Mouse (Mus musculus): ENCODE data around the gene Plpp1. TPM values are rescaled to one million over a fixed set of nuclear protein-coding genes. Genes with fewer than 3 reads are reported as not detected.

Gene Plpp1
- polyA plus RNA-seq, 1 experiment from 2014 or later = 42.6 TPM

DNA sequence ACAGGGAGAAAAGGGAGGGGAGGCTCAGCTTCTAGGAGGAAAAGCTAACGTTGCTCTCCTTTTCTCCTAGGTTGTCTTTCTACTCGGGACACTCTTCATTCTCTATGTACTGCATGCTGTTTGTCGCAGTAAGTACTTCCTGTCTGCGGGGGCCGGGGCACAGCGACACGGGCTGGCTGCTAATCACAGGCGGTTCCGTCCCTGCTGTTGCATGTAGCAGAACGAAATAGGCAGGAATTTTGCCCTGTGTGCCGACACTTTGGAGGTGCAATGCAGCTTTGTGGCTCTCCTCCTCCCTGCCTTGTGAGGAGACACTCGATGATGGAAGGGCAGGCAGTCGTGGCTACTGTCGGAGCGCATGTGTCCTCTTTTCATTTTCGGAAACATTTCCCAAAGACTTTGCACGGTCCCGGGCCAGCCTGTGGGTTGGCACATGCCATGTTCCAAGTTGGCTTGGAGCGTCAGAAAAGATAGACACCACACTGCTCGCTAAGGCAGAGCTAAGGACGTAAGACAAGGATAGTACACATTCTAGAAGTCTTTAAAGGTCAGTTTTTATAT, 59.1 kb downstream of the Plpp1 start:
- 82% methylated on average over 21 of the region's 21 CpGs for WGBS (ENCODE audit: insufficient replicate concordance)
- no peak for ATAC-seq (ENCODE audit: low read depth)
- peaks cover 38% of the 10 kb centered on the region for H3K36me3 ChIP-seq (ENCODE audit: control insufficient read depth, insufficient read depth)

DNA sequence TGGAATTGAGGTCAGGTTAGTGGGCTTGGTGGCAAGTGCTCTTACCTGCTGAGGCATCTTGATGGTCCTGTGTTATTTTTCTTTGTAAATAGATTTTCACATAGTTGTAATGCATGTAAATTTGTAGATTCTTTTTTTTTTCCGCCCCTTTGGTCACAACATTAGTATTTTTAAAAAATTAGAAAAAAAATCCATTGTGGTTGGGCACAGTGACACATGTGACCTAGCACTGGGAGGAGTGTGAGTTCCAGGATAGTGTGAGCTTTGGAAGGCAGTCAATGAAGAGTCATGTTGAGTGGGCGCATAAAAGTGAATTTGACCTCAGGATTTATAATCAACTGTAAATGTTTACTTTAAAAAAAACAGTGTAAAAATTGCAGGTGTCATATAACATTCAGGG, 59.8 kb downstream of the Plpp1 start:
- 87% methylated on average over 2 of the region's 2 CpGs for WGBS (ENCODE audit: insufficient replicate concordance)
- ATAC-seq (ENCODE audit: low read depth) = no peak
- no peak overlapping the region for H3K27ac ChIP-seq (ENCODE audit: low read length)

More for the DNA sequence above, 59.1 kb downstream of the Plpp1 start:
- Histone ChIP-seq H3K27me3 (ENCODE audit: control insufficient read depth, insufficient read depth, low read depth, low read length) (no peaks in the 10 kb centered on the region), H3K4me2 (ENCODE audit: low read depth, low read length) (no peak overlapping the region), H3K9ac (ENCODE audit: low read depth, low read length) (no peak overlapping the region), H3K27ac (ENCODE audit: low read length) (no peak overlapping the region), H3K9me3 (replicated peaks; ENCODE audit: control insufficient read depth, low read length) (no peaks in the 10 kb centered on the region), H3K4me1 (ENCODE audit: control insufficient read depth, low read depth, low read length) (peaks cover 5% of the 10 kb centered on the region), H3K4me3 (ENCODE audit: low read depth, low read length) (no peak overlapping the region)

DNA sequence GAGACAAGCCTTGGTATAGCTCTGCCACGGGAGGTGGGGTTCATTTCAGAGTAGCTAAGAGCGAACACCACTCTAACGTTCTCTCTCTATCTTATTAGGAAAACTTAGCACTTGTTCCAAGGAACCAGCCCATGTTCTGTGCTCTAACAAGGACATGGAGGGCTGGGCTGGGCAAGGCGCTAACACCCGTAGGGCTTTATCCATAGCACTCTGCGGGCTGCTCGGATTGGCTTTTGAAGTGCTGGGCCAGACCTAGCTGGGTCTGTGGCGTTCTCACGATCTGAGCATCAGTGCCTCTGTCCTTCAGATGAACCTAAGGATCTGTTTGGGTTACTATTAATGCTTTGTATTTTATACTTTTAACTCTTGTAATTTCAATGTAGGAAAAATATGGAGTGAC, 60.3 kb downstream of the Plpp1 start:
- WGBS (ENCODE audit: insufficient replicate concordance) = 85% methylated on average over 9 of the region's 9 CpGs
- no peak overlapping the region for H3K4me2 ChIP-seq (ENCODE audit: low read depth, low read length)
- H3K27me3 ChIP-seq (ENCODE audit: control insufficient read depth, insufficient read depth, low read depth, low read length) = no peaks in the 10 kb centered on the region
- H3K9ac ChIP-seq (ENCODE audit: low read depth, low read length) = no peak overlapping the region
- H3K4me1 ChIP-seq (ENCODE audit: control insufficient read depth, low read depth, low read length) = peaks cover 5% of the 10 kb centered on the region
- no peak overlapping the region for H3K27ac ChIP-seq (ENCODE audit: low read length)
- no peak for ATAC-seq (ENCODE audit: low read depth)
- no peak overlapping the region for H3K4me3 ChIP-seq (ENCODE audit: low read depth, low read length)
- no peaks in the 10 kb centered on the region for H3K9me3 ChIP-seq (replicated peaks; ENCODE audit: control insufficient read depth, low read length)
- H3K36me3 ChIP-seq (ENCODE audit: control insufficient read depth, insufficient read depth) = peaks cover 48% of the 10 kb centered on the region

More for the DNA sequence above, 59.8 kb downstream of the Plpp1 start:
- Histone ChIP-seq H3K27me3 (ENCODE audit: control insufficient read depth, insufficient read depth, low read depth, low read length) (no peaks in the 10 kb centered on the region), H3K4me1 (ENCODE audit: control insufficient read depth, low read depth, low read length) (peaks cover 5% of the 10 kb centered on the region), H3K9ac (ENCODE audit: low read depth, low read length) (no peak overlapping the region), H3K4me2 (ENCODE audit: low read depth, low read length) (no peak overlapping the region), H3K4me3 (ENCODE audit: low read depth, low read length) (no peak overlapping the region), H3K36me3 (ENCODE audit: control insufficient read depth, insufficient read depth) (peaks cover 42% of the 10 kb centered on the region), H3K9me3 (replicated peaks; ENCODE audit: control insufficient read depth, low read length) (no peaks in the 10 kb centered on the region)

- 65% methylated on average over 5 of the region's 5 CpGs for WGBS (ENCODE audit: insufficient replicate concordance)
- peaks cover 52% of the 10 kb centered on the region for H3K36me3 ChIP-seq (ENCODE audit: control insufficient read depth, insufficient read depth)
- H3K9me3 ChIP-seq (replicated peaks; ENCODE audit: control insufficient read depth, low read length) = no peaks in the 10 kb centered on the region
- no peak overlapping the region for H3K4me2 ChIP-seq (ENCODE audit: low read depth, low read length)
- H3K4me3 ChIP-seq (ENCODE audit: low read depth, low read length) = no peak overlapping the region
- no peaks in the 10 kb centered on the region for H3K27me3 ChIP-seq (ENCODE audit: control insufficient read depth, insufficient read depth, low read depth, low read length)
- 0 out of 2 replicates have a peak overlapping the region, but pooled peaks have one; percentile 6 for H3K27ac ChIP-seq (ENCODE audit: low read length)
- peaks cover 9% of the 10 kb centered on the region for H3K4me1 ChIP-seq (ENCODE audit: control insufficient read depth, low read depth, low read length)
- no peak overlapping the region for H3K9ac ChIP-seq (ENCODE audit: low read depth, low read length)
- no peak for ATAC-seq (ENCODE audit: low read depth)
Observed at GRCm38 (mm10) chr13:112861825-112862306, 61.3 kb downstream of the Plpp1 start.

DNA sequence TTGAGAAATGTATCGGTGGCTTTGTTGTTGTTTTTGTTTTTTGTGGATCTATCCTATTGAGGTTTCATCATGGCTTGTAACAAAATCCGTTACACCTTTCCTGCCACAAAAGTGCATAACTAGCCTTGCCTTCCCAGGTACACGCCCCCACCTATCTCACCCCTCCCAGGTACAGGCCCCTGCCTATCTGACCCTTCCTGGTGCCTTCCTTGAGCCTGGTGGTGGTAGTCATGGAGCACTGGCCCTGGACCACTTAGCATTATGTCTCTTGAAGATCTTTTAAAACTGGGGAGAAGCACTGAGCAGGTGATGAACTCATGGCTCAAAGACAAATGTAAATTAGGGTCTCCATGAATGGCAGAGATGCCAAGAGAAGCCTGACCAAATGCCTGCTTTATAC, 61.8 kb downstream of the Plpp1 start:
- Histone ChIP-seq H3K4me3 (ENCODE audit: low read depth, low read length) (no peak overlapping the region), H3K27ac (ENCODE audit: low read length) (no peak overlapping the region), H3K4me2 (ENCODE audit: low read depth, low read length) (no peak overlapping the region), H3K36me3 (ENCODE audit: control insufficient read depth, insufficient read depth) (peaks cover 51% of the 10 kb centered on the region), H3K27me3 (ENCODE audit: control insufficient read depth, insufficient read depth, low read depth, low read length) (no peaks in the 10 kb centered on the region), H3K9ac (ENCODE audit: low read depth, low read length) (no peak overlapping the region), H3K4me1 (ENCODE audit: control insufficient read depth, low read depth, low read length) (peaks cover 9% of the 10 kb centered on the region), H3K9me3 (replicated peaks; ENCODE audit: control insufficient read depth, low read length) (no peaks in the 10 kb centered on the region)
- 73% methylated on average over 3 of the region's 3 CpGs for WGBS (ENCODE audit: insufficient replicate concordance)
- ATAC-seq (ENCODE audit: low read depth) = no peak

- Histone ChIP-seq H3K9me3 (replicated peaks; ENCODE audit: control insufficient read depth, low read length) (no peaks in the 10 kb centered on the region), H3K4me3 (ENCODE audit: low read depth, low read length) (no peak overlapping the region), H3K27me3 (ENCODE audit: control insufficient read depth, insufficient read depth, low read depth, low read length) (no peaks in the 10 kb centered on the region), H3K4me1 (ENCODE audit: control insufficient read depth, low read depth, low read length) (peaks cover 9% of the 10 kb centered on the region), H3K36me3 (ENCODE audit: control insufficient read depth, insufficient read depth) (peaks cover 57% of the 10 kb centered on the region), H3K9ac (ENCODE audit: low read depth, low read length) (no peak overlapping the region), H3K4me2 (ENCODE audit: low read depth, low read length) (no peak overlapping the region), H3K27ac (ENCODE audit: low read length) (no peak overlapping the region)
- 79% methylated on average over 1 of the region's 1 CpGs for WGBS (ENCODE audit: insufficient replicate concordance)
- no peak for ATAC-seq (ENCODE audit: low read depth)
Observed at GRCm38 (mm10) chr13:112862978-112863677, 62.5 kb downstream of the Plpp1 start.

DNA sequence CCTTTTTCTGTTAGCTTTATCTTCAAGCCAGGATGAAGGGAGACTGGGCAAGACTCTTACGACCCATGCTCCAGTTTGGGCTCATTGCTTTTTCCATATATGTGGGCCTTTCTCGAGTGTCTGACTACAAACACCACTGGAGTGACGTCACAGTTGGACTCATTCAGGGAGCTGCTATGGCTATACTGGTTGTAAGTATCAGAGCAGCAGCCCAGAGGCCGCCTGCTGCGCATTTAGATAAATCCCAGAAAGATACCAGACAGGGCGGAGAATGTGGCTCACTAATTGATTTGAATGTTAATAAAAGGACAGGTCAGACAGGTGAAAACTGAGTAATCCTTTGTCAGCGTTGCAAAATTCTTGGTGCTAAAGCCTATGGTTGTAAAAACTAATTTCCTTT, 66.2 kb downstream of the Plpp1 start:
- H3K4me3 ChIP-seq (ENCODE audit: low read depth, low read length) = no peak overlapping the region
- H3K27me3 ChIP-seq (ENCODE audit: control insufficient read depth, insufficient read depth, low read depth, low read length) = no peaks in the 10 kb centered on the region
- 54% methylated on average over 7 of the region's 7 CpGs for WGBS (ENCODE audit: insufficient replicate concordance)
- H3K9me3 ChIP-seq (replicated peaks; ENCODE audit: control insufficient read depth, low read length) = no peaks in the 10 kb centered on the region
- peak; percentile 85 for ATAC-seq (ENCODE audit: low read depth)
- H3K27ac ChIP-seq (ENCODE audit: low read length) = no peak overlapping the region
- no peak overlapping the region for H3K4me2 ChIP-seq (ENCODE audit: low read depth, low read length)
- H3K9ac ChIP-seq (ENCODE audit: low read depth, low read length) = no peak overlapping the region
- H3K36me3 ChIP-seq (ENCODE audit: control insufficient read depth, insufficient read depth) = peaks cover 61% of the 10 kb centered on the region
- peaks cover 16% of the 10 kb centered on the region for H3K4me1 ChIP-seq (ENCODE audit: control insufficient read depth, low read depth, low read length)

GRCm38 (mm10) chr13:112867381-112867780, 66.8 kb downstream of the Plpp1 start:
- no peaks in the 10 kb centered on the region for H3K27me3 ChIP-seq (ENCODE audit: control insufficient read depth, insufficient read depth, low read depth, low read length)
- H3K4me2 ChIP-seq (ENCODE audit: low read depth, low read length) = no peak overlapping the region
- no peaks in the 10 kb centered on the region for H3K9me3 ChIP-seq (replicated peaks; ENCODE audit: control insufficient read depth, low read length)
- H3K9ac ChIP-seq (ENCODE audit: low read depth, low read length) = no peak overlapping the region
- H3K4me3 ChIP-seq (ENCODE audit: low read depth, low read length) = no peak overlapping the region
- WGBS (ENCODE audit: insufficient replicate concordance) = 92% methylated on average over 8 of the region's 8 CpGs
- peaks cover 65% of the 10 kb centered on the region for H3K36me3 ChIP-seq (ENCODE audit: control insufficient read depth, insufficient read depth)
- H3K4me1 ChIP-seq (ENCODE audit: control insufficient read depth, low read depth, low read length) = peaks cover 12% of the 10 kb centered on the region
- H3K27ac ChIP-seq (ENCODE audit: low read length) = no peak overlapping the region
- ATAC-seq (ENCODE audit: low read depth) = no peak

GRCm38 (mm10) chr13:112870039-112870690, 69.6 kb downstream of the Plpp1 start:
- no peaks in the 10 kb centered on the region for H3K27me3 ChIP-seq (ENCODE audit: control insufficient read depth, insufficient read depth, low read depth, low read length)
- H3K36me3 ChIP-seq (ENCODE audit: control insufficient read depth, insufficient read depth) = peaks cover 75% of the 10 kb centered on the region
- no peaks in the 10 kb centered on the region for H3K9me3 ChIP-seq (replicated peaks; ENCODE audit: control insufficient read depth, low read length)
- ATAC-seq (ENCODE audit: low read depth) = no peak
- H3K4me3 ChIP-seq (ENCODE audit: low read depth, low read length) = no peak overlapping the region
- H3K4me1 ChIP-seq (ENCODE audit: control insufficient read depth, low read depth, low read length) = peaks cover 11% of the 10 kb centered on the region
- no peak overlapping the region for H3K27ac ChIP-seq (ENCODE audit: low read length)
- 83% methylated on average over 11 of the region's 11 CpGs for WGBS (ENCODE audit: insufficient replicate concordance)
- H3K9ac ChIP-seq (ENCODE audit: low read depth, low read length) = no peak overlapping the region
- no peak overlapping the region for H3K4me2 ChIP-seq (ENCODE audit: low read depth, low read length)
